Mouse (Mus musculus) R1 (cell line): ENCODE results near the gene Gtdc1.

Experiments
- DNase-seq: peaks from one replicate; pipeline ENCODE4 v3.0.0-alpha.2; 2018; ENCODE audit warnings: low read depth, low spot score

Gene Gtdc1

DNA sequence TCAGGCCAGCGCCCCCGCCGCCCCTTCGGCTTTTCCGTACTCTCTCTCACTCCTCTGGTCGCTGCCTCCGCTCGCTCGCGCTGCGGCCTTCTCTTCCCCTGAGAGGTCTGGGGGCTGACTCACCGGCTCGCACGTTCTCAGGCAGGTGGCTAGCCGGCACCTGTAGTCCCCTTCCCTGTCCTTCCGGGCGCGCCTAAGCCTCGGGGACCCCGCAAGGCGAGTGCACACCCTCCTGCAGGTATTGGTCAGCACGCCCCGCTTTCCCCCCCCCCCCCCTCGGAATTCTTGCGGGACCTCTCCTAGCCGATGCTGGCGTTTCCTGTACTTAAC lies at the start of gene Gtdc1:
Gtdc1 (minus strand) TSS at position 176 of the 330 bp plus-strand sequence.
- DNase-seq = peak; percentile 80

DNA sequence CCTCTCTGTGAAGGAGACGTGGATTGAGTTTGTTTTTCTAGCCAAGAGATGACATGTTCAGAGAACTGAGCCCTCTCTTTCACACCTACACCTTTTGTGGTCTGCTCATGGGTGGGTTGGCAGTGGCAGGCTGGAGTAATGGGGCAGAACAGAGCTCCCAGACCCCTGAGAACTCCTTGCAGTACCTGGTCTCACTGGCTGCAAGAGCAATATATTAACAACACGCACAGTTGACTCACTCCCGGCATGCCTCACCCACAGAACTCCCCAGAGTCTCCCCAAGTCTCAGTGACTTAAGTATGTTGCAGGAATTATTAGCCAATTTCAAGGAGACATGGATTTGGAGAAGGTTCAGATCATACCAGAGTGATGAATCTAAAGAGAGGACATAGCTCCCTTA lies 49.6 kb upstream of the Gtdc1 start:
- DNase-seq = no peak

DNA sequence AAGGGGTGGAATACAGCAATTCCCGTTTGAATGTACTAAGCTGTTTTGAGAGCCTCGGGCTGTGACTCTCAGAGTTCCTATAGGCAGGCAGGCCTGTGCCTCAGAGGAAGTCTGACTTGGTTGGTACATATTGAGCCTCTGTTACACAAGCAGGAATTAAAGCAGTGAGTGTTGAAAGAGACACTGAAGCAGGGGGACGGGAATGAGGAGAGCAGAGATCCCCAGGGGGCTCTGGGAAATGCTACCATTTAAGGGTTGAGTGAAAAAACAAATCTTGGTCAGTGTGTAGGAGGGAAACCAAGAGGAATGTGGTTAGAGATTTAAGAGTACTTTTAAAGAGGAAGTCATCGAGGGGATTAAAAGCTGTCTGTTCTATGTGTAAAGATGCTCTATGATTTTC lies 49.0 kb upstream of the Gtdc1 start:
- no peak for DNase-seq

DNA sequence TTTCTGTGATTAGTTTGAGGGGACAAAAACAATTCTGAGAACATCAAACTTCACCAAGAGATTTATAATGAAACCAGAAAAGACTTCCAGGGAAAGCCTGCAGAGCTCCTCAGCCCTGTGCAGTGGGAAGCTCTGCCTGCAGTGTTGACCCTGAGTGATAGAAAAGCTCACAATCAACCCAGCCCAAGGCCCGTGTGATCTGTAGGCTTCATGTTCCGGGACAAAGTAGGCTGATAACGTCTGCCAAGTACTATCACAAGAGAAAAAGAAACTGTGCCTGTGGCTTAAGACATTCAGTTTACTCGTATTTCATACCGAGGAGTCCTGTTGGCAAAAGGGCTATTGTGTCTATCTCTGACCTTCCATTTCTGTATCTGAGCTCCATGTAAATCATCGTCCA lies 46.4 kb upstream of the Gtdc1 start:
- DNase-seq = no peak

DNA sequence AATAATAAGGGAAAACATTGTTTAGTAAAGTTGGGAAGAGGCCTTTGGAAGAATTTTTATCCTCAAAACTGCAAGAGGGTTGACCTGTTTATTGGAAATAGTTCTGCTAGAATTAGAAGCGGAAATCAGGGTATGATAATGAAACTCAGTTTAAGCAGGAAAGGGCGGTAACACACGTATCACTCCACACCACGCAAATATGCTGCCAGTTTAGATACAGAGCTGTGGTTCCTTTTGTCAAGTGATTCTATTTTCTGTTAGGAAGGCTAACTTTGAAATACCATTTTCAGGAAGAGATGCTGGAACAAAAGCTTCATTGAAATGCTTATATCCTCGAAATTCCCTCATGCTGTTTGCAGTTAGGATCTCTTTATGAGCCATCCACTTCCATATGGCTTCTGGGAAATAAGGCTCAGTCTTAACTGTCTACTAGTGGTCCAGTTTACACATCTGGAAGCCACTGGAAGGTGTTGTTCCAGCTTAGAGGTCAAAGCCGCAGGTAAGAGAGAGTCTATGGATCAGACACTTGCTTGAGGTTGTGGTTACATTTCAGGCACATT lies 42.7 kb upstream of the Gtdc1 start:
- peak; percentile 63 for DNase-seq

DNA sequence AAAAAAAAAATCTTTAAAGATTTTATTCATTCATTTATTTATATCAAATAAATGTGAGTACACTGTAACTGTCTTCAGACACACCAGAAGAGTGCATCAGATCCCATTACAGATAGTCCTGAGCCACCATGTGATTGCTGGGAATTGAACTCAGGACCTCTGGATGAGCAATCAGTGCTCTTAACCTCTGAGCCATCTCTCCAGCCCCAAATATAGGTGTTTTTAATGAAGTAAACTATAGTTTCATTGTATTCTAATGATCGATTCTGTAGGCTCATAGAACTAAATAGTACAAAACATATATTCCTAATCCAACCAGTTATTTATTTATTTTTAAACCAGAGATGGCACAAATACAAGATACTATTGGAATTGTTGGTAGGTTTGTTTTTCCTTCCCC lies 42.2 kb upstream of the Gtdc1 start:
- no peak for DNase-seq

DNA sequence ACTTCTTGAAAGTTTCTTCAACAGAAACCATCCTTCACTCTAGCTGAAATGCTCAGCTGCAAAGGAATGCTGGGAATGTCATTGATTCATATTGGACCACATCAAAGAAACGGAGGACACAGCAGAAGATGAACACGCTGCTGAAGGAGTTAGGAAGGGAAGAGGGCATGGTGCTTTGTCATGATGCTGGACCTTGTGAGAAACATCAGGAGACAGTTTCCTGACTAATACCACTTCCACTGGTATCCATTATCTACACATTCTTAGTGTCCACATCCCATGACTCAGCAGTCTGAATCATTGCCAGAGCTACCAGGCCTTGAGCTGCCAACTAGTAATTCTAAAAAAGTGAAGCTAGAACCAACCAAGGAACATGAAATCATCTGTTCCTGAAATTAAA lies 41.8 kb upstream of the Gtdc1 start:
- DNase-seq = no peak

DNA sequence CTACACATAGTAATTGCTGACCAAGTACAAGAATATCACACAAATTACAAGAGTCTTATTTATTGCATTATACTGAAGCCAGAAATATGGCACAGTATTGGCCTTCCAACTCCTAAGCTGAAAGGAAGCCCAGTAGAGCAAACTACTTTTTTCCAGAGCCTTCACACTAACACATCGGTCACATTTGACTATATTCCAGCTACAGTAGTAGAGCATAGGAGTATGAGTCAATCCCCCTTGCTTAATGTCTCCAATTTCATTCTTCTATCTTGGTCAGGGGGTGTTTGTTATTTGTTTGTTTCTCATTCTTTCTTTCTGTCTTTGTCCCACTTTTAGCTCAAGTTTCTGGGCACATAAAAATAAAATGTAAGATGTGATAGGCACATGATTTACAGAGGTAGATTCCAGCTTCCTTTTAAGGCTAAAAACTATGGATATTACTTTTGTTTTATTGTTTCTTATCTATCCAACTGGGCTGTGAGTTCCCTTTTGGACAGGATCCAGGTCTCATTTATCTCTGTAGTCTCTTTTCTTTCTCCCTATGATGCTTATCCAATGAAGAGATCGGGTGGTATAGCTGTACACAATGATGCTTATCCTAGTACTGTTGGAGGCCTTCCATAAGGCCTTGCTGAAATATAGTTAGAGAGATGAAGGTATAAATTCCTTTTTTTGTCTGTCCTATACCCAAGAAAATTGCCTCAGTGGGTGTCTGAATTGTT lies 38.5 kb upstream of the Gtdc1 start:
- DNase-seq = no peak

DNA sequence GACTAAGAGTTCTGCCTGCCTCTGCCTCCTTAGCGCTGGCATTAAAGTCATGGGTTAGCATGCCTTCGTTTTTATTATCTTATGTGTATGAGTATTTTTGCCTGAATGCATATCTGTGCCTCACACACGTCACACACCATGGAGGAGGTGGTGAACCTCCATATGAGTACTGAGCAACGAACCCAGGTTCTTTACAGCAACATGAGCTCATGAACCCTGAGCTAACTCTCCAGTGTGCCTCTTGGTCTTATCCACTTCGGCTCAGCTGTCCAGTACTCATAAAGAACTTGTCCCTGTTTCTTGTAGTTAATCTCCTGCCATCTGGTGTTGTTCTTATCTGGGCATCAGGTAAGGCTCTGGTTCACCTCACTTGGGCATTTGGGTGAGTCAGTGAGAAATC lies 35.2 kb upstream of the Gtdc1 start:
- DNase-seq = no peak

DNA sequence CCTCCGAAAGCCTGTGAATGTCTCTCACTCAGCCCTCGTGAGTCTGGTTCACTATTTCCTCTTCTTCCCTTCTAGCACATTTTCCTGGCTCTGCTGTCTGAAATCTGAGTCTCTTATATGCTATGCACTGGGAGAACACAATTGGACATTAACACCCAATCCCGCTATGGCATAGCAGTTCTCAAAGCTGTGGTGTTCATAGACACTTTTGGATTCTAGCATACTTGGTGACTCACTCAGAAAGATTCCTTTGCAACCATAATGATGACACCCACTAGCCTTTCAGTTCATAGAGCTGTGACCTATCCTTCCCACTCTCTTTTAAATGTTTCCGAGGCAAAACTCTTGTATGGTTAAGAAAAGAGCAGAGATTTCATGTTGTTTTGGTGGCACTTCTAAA lies 33.7 kb upstream of the Gtdc1 start:
- no peak for DNase-seq

DNA sequence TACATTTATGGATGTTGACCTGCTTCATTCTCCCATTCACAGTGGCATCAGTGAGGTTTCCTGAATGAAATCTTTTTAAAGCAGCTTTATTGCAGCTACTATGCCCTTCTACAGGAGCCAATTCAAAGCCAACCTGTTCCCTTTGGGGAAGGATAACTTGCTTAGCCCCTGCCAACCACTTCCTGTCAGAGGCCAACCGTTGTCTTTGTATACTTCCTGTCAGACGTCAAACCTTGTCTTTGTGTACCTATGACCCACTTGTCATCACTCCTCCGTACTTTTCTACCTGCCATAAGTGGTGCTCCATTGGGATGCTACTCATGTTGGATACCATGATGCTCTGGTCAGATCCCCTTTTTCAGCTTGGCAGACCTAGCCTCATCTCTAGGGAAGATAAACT lies 33.1 kb upstream of the Gtdc1 start:
- DNase-seq = no peak

DNA sequence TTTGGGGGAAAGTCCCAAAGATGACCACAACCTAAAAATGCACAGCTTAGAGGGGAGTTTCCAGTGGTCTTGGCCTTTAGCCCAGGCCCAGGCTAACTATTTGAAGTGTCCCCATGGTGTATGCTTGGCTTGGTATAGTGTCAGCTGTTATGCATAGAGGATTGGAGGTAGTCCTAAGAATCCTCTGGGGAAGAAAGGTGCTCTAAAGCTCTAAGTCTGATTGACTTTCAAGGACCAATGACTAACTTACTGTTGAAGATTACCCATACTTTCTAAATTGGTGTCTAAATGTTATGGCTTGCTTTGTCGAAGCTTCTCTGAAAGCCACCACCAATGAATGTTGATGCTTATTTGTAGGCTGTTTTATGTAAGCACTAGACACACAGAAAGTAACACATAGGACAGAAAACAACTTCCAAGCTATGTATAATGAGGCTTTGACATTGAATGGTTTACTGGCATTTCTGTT lies 29.9 kb upstream of the Gtdc1 start:
- no peak for DNase-seq

DNA sequence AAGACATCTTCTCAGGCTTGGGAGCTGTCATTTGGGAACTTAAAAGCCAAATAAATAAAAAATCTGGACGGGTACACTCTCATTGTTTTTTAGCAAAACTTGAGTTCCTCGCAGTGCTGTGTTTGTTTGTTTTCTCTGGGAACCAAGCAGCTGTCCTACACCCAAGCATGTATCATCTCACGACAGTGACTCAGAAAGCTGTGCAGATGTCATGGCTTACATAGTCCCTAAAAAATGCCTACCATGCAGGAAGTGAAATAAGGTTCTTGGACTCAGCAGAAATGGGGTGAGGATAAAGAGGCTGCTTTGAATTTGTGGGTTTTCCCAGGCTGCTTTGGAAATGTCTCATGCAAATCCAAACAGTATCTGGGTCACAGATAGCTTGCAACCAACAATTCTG lies 28.8 kb upstream of the Gtdc1 start:
- no peak for DNase-seq

DNA sequence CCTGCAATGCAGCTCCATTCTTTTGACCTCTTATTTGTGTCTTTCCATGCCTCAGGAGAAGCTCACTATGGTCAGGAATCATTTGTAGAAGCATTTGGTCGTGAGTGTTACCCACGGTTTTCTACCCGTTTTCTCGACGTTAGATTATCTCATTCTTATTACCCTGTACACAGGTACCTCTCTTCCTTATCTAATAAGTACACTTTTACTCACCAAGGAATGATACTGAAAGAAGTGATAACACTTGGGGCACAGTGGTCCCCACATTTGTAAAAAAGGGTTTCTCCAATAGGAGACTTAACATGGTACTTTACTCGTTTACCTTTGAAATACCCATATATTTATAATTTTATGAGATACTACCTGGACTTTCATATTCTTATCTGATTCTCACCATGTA lies 28.0 kb upstream of the Gtdc1 start:
- no peak for DNase-seq

DNA sequence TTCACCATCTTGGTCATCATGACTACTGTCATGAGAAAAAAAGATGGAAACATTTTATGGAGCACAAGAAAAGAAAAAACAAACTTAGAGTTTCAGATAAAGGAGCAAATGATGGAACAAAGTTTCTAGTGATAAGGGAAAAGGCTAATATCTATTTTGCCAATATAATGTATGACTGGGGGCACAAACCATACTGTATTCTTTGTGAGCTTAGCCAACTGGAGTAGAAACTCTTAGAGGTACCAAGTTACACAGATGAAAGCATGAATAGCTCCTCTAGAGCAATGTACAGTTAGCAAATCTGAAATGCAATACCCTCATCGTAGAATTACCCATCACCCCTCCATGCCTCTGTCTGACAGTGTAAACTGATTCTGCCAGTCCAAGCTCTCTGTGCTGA lies 26.7 kb upstream of the Gtdc1 start:
- DNase-seq = no peak

DNA sequence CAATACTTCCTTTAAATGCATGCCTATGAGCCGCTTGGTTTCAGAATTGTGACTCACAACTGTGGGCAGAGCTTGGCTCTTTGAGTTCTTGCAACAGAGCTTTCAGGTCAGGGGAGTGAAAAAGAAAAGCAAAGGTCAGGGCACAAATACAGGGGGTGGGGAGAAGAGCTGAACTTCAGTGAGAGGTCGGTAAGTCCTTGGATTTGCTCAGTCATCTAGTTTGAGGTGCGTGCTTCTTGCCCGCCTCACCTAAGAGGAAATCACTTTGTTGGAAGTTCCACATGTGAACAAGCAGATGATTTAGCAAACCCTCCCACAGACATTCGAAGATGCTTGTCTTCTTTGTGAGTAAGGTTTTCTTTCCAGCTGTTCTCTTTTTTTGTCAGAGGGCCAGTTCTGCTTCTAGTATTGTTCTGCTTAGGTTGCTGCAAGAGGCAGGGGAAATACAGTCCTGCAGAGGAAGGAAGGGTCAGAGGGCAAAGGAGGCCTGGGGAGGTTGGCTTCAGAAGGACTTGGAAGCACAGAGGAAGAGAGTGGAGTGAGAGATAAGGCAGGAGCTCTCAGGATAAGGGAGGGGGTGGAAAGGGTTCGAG lies 25.5 kb upstream of the Gtdc1 start:
- DNase-seq = no peak

DNA sequence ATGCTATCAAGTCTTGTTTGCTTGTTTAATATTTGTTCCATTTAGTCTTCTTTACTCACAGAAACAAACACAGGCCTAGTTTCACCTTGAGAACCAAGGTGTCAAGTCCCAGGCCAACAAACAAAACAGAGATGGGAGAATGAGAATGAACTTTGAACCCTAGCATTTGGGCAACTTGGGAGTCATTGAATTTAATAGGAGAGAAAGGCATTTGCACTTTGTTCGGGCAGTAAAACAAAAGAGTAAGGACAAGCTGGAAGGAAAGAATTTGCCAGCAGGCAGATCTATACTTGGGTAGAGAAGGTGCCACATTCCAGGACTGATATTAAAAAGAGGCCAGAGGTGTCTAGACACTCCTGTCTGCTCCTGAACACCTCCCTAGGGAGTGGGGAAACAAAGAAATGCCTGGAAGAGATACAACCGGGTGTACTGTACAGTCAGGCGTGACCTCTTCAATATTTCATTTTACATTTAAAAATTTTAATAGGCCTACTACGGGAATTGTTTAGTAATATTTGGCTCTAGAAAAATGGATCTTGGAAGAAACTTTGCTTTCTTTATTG lies 24.3 kb upstream of the Gtdc1 start:
- no peak for DNase-seq

DNA sequence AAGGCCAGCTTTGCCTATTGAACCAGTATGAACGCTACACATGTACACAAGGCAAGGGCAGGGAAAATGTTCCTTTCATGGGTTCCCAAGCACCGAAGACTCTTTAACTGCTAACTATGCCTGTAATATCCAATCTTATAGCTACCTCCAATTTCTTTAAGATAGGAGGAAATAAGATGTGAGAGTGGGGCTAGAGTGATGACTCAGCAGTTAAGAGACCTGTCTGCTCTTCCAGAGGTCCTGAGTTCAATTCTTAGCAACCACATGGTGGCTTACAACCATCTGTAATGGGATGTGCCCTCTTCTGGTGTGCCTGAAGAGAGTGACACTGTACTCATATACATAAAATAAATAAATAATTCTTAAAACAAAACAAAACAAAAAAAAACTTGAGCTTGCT lies 17.2 kb upstream of the Gtdc1 start:
- no peak for DNase-seq

DNA sequence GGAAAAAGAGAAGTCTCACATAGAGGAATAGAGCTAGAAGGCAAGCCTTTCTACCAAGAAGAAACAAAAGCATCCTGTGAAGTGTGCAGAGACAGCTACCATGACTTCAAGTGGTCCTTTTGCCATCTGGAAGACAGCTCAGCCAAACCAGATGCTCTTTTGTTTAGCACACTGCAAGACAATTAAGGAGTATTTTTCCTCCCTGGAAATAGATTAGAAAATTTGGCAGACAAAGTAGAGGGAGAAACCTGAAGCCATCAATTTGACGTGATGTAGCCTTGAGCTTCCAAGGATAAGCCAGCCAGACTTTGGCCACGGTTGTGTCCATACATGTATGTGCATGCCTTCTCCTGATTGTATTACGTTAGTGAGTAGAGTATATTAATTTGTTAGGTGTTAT lies 3.5 kb upstream of the Gtdc1 start:
- DNase-seq = no peak

DNA sequence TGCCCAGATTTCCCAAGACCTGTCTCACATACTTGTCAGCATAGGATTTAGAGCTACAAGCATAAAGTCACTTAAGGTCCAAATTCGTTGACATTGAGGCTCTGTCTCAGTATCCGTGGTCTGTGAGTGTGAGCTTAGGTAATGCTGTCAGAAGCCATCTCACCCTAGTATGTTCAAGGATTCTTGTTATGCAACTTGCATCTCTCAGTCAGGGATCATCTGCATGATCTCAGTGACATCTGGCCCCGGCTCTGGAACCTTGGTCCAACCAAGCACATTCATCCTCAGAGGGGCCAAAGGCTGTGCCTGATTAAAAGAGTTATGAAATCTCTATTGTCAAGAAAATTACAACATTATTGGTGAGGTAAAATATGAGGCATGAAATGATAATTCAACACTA lies 1.2 kb upstream of the Gtdc1 start:
- DNase-seq = no peak

DNA sequence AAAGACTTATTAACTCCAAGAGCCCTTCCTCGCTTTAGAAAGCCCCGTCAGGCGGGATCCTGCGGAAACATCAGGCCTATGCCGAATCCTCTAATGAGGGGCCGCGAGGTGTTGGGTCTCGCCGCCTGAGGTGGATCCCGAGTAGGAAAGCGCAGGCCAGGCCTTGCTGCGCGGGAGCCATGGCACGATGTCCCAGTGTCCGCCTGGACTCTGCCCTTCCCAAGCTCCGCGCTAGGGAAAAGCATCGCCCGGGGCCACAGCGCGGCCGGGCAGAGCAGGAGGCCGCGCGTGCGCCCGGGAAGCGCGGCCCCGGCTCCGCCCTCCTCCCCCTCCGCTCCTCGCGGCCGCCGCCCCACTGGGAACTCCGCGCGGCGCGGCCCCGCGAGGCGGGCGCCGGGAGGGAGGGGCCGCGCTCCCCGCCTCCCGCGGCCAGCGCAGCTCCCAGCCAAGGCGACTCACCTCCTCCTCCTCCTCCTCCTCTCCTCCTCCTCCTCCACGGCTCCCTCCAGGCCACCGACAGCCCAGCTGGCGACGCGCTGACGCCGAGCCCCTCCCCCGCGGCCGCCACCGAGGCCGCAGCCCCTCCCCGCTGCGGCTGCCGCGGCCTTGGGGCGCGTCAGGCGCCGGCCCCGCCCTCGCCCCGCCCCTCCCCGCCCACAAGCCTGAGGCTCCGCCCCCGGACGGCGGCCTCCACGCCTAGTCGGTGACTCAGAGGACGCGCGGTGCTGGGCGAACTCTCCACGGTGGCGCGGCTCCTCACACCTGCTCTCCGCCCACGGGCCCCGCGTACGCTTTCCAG lies 575 bp downstream of the Gtdc1 start:
- DNase-seq = peak; percentile 73

DNA sequence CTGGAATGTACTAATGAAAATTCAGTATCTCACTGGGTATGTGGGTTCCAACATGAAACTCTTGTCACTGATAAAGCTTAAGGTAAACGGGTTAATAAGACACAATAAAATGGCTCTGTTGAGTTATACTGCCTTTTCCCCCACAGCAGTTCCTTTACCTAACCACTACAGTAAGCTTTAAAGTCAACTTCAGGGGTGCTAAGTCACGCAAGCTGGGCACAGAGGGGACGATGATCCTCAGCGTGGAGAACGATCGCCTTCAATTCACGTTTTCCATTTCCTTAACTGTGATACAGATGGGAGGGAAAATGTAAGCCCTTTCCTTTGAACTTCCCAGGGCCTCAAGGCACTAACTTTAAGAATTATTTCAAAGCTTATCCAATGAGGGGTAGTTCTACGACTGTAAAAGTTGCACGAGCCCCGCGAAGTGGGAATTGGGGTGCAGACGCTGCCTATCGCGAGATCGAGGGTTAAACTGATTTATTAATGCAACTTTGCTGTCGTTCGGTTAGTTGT lies 1.2 kb downstream of the Gtdc1 start:
- no peak for DNase-seq
